Mouse (Mus musculus) left cerebral cortex, adult 6 months (tissue): ENCODE data around the gene Mrgpra3. TPM values are rescaled to one million over a fixed set of nuclear protein-coding genes. Genes with fewer than 3 reads are reported as not detected.

Source experiments
- long read RNA-seq, 2 experiments: library from polyadenylated mRNA; unstranded; transcript quantifications; one replicate each; pipeline ENCODE4 v2.0.0; 2019 to 2020
- polyA plus RNA-seq: library from polyadenylated mRNA; unstranded; fragments of <200 nt; fragmentation: Nextera tagmentation; gene quantifications from 2 replicates; pipeline ENCODE4 v1.2.3, GENCODE M21; 2021

The Mrgpra3 gene
- polyA plus RNA-seq = not detected in 2 replicates
- long read RNA-seq, experiment 1 = 0 reads
- long read RNA-seq, experiment 2 = 0 reads

DNA sequence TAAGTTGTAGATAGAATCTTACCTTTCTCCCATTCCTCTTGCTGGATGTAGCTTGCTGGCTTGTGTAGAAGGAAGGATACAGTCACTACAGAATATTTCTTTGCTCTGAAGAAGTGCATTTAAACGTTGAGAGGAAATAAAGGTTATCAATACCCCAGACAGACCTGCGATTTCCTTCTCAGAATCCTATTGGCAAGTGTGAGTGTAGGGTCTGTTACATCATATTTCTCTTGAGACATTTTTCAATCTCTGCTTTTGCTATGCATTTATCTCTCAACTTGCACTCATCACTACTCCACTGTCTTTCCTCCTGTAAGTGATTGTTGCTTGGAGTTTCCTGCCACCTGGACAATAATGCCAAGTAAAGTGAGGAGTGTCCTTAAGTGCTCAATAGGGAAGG lies at the start of gene Mrgpra3:
Mrgpra3 (minus strand) TSS at position 101 of the 400 bp plus-strand sequence.

Other genes starting within 250 kb of the Mrgpra3 start
- gene Mrgpra1, start 247.1 kb downstream of the Mrgpra3 start, polyA plus RNA-seq = not detected in 2 replicates
- gene Mrgpra2a, start 149.2 kb downstream of the Mrgpra3 start, polyA plus RNA-seq = not detected in 2 replicates
- not detected in 2 replicates for gene Mrgpra2b, start 72.5 kb downstream of the Mrgpra3 start, polyA plus RNA-seq